Mouse (Mus musculus) kidney, postnatal 25 days (tissue): ENCODE measurements around the gene Gm20604.

ENCODE experiments used
- DNase-seq, 2 experiments: peaks; one replicate each; pipeline ENCODE4 v3.0.0; 2021; ENCODE audit warnings: mixed read lengths in 2 of 2

Gm20604 gene

DNA sequence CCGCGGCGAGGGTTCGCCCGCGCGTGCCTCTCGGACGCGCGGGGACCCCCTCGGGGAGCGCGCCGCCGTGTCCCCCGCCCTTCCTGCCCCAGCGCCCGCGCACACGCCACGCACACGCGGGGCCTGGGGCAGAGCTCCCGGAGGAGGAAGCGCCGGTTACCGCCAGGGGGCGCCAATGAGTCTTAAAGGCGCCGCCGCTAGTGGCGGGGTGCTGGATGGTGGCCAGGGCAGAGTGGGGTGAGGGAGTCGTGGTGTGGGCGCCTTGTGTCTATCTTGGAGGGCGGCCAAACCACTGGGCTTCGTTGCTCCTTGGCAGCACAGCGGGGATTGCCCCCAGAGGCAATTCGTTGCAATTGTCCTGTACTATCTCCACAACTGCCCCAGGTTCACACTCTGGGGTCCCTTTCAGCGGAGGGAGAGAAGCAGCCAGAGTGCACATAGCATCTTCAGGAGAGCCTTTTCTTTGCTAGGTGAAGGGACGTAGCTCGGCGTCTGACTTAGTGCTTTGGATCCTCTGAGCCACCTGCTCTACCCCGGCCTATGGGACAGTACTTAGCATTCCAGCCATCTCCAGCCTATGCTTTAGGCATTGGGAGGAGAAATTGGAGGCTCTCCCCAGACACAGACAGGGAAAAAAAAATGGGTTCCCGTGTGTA, 53.1 kb downstream of the Gm20604 start:
- DNase-seq = peak; percentile 90 to 92

GRCm38 (mm10) chr12:102704457-102705198, 53.8 kb downstream of the Gm20604 start, which contains the start of gene Itpk1:
Gene Itpk1, minus strand, starts transcription at chr12:102704930.
- peak; percentile 55 to 84 for DNase-seq

DNA sequence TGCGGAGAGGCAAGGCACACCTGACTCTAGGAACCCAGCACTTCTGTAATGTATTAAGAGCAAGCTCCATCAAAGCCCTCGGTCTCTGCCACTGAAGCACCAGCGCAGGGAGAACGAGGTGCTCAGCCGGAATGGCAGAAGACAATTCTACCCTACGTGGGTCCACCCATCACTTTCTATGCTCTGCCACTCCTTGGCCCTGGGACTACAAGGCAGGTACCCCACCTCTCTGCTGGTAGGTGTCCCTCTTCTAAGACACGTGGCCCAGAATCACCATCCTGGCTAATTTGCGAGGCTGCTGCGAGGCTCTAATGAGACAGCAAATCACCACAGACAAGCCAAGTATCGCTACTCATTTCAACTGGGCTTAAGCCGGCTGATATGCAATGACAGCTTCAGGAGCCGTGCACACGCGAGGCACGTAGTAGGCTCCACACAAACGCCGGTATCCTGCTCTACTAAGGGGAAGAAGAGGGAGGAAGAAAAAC, 54.5 kb downstream of the Gm20604 start:
- DNase-seq = peak in 1 of 2 experiments; percentile 36

GRCm38 (mm10) chr12:102703441-102703840, 55.0 kb downstream of the Gm20604 start:
- peak in 1 of 2 experiments; percentile 36 for DNase-seq

DNA sequence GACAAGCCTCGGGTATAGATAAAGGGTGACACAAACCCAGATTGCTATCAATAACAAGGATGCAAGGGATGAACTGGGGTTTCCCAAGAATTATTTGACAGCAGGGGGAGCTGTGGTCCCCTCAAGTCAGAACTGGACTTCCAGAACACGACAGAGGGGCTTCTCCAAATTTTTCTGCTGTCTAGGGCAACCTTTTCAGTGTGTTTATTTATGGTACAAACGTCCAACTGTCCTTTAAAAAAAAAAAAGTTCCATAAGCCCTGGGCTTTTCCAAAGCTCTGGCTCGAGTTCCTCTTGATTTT, 55.4 kb downstream of the Gm20604 start:
- DNase-seq = peak; percentile 36 to 57

GRCm38 (mm10) chr12:102702356-102703110, 55.9 kb downstream of the Gm20604 start:
- DNase-seq = peak; percentile 82 to 98

DNA sequence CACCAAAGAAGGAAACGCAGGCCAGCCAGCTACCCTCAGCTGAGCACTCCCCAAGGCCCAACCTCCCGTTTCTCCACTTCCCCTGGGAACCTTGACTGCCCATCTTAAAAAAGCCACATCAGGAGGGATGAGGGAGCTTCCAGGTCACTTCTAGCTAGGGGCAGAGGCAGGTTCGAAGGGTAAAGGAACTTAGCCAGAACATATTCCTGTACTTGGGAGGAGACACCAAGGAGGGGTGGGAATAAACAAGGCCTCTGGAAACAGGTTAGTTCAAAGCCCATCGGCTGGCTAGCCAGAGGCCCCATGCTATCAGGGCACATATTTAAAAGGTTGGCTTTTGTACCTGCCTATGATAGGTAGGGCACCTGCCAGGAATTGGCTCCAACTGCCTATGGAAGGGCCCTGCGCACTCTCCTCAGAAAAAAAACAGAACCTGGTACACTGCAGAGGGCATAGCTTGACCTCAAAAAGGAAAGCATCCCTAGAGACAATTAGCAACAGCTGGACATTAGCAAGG, 56.7 kb downstream of the Gm20604 start:
- no peak for DNase-seq

DNA sequence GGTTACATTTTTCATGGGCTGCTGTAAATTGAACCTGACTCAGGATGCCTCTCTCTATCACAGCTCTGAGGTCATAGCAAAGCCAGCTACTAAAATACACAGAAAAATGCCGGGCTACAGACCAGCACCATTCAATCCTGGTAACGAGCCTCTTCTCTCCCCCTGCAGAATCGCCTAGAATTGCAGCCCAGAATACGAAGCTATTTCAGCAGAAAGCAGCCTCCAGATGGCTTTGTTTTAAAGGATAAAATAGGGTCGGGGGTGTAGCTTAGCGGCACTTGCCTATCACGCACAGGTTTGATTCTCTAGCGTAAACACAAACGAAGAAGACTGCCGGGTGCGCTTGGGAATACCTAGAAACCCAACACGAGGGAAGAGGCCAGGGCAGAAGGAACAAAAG, 58.0 kb downstream of the Gm20604 start:
- DNase-seq = no peak

GRCm38 (mm10) chr12:102699156-102699555, 59.3 kb downstream of the Gm20604 start:
- no peak for DNase-seq

DNA sequence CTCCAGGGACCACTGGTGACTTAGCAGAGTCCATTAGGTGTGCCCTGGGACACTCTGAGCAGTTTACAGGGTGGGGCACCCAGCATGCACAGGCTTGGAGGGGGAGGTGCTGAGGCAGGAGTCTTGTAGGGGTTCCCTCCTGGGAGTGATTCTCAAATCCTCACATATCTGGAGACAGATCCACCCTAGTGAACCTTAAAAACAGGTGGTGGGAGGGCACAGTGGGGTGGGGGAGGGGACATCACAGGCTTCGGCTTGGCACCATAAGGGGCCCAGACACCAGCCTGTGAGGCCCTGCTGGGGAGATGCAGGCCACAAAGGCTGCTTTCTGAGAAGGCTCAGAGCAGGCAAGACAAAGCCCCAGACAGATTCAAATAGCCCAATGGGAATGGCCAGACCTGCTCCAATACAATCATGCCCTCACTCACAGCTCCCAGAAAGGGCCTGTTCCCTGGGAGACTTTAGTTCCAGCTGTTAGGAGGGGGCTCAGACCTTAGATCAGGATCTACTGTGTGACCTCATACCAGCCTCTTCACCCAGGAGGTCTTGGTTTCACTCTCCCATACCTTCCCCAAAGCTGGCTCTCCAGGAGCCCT, 60.3 kb downstream of the Gm20604 start:
- DNase-seq = peak in 1 of 2 experiments; percentile 37

GRCm38 (mm10) chr12:102697381-102697780, 61.1 kb downstream of the Gm20604 start:
- no peak for DNase-seq

DNA sequence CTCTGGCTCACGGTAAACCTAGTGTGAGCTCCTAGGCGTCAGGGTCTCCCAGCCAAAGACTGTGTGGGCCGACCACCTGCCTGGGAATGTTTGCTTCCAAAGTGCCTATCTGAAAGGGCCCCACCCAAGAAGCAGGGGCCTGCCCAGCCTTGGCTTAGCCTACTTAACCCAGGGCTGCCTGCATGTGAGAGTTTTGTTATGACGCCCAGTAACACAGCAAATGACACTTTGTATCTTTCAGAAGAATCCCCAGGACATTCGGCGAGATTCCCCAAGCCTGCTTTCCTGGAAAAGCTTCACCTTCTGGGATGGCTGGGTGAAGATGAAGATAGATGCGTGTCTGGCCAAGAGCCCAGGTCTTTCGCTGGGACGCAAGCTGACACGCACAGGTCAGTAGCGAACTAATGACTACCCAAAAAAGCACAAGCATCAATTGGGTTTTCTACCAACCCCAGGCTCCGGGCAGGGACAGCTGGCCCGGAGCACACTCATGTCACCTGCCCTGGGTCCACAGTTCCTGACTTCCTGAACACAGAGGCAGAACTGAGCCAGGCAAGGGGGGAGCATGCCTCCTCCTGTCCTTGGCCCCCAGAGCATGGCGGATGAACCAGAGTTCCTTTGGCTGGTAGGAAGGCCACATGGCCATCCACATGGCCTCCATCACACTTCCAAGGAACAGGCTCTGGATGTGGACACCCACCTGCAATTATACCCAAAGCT, 61.7 kb downstream of the Gm20604 start:
- no peak for DNase-seq

GRCm38 (mm10) chr12:102695369-102696239, 62.9 kb downstream of the Gm20604 start:
- DNase-seq = peak in 1 of 2 experiments; percentile 33

- peak in 1 of 2 experiments; percentile 48 for DNase-seq
These were observed 66.7 kb downstream of the Gm20604 start for GRCm38 (mm10) chr12:102691761-102692160.
